Mouse (Mus musculus) large intestine, adult 2 months (tissue): ENCODE measurements around the gene Sh2d6. TPM values are rescaled to one million over a fixed set of nuclear protein-coding genes. Genes with fewer than 3 reads are reported as not detected.
"Not testable (repeated sequence)": the region's sequence is repeated elsewhere in the genome, so short reads cannot be mapped to it uniquely, and the experiment has no call there.

Experiments
- DNase-seq: peaks from one replicate; pipeline ENCODE4 v3.0.0-alpha.2; 2012; ENCODE audit warnings: low read depth, low spot score
- WGBS: fragments of 180-500 bp; shearing (Covaris S2); methylation state at CpG from one replicate; pipeline ENCODE4 v1.1.7; 2018; 5-methylcytosine and 5-hydroxymethylcytosine counted together
- polyA plus RNA-seq: library from polyadenylated mRNA; depleted of rRNA; stranded (reverse); fragments of >200 nt; gene quantifications from 2 replicates; pipeline ENCODE4 v1.2.3, GENCODE M21; 2012

Sh2d6 gene
- polyA plus RNA-seq, 1 experiment = 11.3 TPM

DNA sequence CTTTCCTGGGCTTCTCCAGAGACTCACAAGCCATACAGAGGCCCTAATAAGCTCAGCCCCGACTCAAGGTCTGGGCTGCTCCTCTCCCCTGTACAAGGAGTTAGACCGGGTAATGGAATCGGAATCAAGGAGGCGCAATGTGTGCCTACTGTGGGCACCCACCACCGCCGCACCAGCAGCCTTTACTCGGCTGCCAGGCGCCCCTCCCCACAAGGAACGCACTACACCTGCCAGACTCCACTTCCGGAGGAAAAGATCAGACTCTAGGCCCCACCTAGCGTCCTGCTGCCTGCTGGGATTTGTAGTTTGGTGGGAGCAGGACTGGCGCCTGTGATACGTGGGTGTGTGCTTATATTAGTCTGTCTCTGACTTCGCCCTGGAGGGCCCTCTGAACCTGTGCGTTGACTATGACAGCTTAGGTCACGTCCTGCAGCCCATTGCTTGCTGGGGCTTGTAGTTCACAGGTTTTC lies 17.1 kb upstream of the Sh2d6 start:
- 2% methylated on average over 16 of the region's 16 CpGs for WGBS
- DNase-seq = peak; percentile 97

DNA sequence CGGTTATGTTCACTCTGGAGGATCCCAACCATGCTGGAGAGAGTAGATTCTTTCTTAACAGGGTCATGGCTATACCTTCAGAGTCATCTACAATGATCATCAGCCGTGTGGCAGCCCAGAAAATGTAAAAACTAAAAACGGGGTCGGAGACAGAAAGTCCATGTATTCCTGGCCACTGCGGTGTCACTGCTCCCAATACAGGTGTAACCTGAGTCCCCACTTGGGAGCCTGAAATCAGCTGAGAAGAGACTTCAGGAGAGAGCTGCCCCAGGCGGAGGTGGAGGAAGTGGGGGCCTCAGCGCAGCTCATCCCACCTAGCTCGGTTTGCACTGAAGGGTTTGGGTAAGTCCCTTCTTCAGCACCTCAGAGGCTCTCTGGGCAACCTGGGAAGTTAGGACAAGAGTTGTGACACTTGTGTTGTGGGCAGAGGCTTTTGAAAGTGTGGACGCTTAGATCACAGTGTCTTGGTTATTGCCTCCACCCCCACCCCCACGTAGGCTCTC lies 16.5 kb upstream of the Sh2d6 start:
- DNase-seq = no peak
- 53% methylated on average over 10 of the region's 10 CpGs for WGBS

DNA sequence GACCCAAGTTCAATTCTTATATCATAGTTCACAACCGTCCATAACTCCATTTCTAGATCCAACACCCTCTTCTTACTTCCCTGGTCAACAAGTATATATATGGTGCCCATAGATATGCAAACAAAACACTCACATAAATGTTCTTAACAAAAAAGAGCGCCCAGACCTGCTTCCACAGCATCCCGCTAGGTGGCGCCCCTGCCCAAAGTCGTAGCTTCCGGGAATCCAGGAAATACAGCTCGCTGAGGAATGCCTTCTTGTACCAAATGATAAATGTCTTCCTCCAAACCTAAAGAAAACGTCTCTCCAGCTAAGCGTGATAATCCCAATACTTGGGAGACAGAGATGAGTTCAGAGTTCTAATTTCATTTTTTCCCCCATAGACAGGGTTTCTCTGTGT lies 13.7 kb upstream of the Sh2d6 start:
- 4% methylated on average over 9 of the region's 9 CpGs for WGBS

DNA sequence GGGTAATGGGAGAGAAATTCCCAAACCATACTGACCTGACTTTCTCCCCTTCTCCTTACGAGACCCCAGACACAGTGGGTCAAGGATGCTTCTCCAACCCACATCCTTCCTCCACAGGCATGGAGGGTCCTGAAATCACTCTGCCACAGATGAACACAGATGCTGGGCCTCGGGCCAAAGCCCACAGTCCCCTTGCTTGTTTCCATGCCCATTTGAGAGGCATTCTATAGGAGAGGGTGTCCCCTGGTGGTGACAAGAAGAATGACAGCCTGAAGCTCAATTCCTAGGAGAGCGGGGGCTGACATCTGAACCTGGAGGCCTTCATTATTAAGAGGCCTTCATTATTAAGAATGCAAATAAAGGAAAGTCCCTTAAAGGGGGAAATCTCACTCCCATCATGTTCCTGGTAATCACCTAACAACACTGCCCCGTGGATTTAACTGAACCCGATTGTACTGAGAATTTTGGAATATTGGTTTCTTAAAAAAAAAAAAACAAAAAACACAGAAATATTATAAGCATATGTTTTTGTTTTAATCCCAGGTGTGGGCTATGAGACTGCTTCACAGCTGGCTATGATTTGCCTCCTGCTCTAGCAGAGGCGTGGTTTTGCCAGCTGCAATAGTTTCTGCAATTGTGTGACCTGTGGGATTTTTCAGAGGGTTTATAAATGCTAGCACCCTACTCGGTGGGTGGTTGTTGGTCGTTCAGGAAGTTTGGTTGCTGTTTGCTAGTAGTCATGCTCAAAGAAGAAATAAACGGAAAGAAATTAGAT lies 12.7 kb upstream of the Sh2d6 start:
- WGBS = 39% methylated on average over 9 of the region's 9 CpGs

More for the DNA sequence above, 13.7 kb upstream of the Sh2d6 start:
- no peak for DNase-seq

DNA sequence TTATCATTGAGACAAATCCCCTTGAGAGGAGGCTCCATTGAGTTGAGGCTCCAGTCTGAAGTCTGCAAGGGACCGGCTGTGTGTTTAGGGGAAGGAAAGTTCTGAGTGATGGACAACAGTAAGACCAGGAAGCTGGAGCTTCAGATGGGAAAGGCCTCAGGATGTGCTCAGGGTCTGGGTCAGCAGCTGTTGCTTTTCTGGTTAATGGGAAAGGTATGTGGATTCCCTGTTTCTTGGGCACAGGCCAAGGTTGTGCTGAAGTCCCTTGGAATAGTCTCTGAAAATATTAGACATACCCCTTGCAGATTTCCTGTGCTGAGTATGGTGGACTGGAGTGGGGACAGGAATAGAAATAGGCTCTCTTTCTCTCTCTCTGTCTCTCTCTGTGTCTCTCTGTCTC lies 12.0 kb upstream of the Sh2d6 start:
- not testable (repeated sequence) for DNase-seq
- whole genome bisulfite sequencing = 23% methylated on average over 1 of the region's 1 CpGs

More for the DNA sequence above, 12.7 kb upstream of the Sh2d6 start:
- no peak for DNase-seq

DNA sequence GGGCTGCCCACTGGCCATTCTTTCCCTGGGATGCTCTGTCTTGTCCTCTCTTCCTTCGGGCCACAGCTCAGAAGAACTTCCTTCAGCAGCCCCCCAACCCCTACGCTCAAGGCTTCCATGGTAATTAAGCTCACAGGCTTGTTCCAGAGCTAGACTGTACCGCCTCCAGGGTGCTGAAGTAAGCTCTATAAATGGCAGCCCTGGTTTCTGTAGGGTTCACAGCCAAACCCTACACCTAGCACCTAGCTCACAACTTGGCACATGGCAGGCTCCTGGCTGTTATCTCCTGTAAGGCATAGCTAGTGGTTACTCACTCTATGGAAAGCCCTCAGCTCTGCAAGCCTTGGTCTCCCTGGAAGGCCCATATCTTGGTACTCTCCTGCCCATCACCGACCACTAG lies 11.1 kb upstream of the Sh2d6 start:
- 91% methylated on average over 4 of the region's 4 CpGs for WGBS
- no peak for DNase-seq

DNA sequence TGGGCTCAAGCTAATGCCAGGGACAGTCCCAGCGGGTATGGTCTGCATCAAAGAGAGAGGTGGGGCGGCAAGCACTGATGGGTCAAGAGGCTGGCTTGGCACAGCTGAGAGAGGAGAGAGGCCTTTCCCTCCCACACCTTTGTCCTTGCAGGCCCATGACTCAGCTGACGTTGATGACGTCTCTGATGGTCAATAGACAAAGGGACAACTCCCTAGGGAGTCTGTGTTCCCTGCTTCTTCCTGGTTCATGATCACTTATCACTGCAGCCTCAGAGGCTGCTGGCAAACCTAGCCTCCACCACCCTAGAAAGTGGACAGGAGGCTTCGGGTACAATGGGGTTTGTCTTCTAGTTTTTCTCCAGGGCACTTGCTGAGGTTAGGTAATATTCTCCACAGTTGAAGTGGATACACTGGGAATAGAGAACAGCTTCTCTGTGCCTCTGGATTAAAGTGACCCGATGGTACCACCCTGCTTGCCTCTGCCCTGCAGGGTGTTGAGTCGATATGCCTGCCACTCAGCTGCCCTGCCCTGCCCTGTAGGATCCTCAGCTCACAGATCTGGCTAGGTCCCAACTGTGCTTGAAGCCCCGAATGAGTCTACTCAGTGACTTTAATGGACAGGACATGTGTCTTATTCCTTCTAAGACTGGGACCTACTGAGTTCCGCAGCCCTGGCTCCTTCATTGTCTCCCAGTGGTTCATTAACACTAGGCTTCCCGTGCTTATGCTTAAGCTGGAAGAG lies 7.1 kb upstream of the Sh2d6 start:
- WGBS = 38% methylated on average over 10 of the region's 10 CpGs
- peak; percentile 84 for DNase-seq

DNA sequence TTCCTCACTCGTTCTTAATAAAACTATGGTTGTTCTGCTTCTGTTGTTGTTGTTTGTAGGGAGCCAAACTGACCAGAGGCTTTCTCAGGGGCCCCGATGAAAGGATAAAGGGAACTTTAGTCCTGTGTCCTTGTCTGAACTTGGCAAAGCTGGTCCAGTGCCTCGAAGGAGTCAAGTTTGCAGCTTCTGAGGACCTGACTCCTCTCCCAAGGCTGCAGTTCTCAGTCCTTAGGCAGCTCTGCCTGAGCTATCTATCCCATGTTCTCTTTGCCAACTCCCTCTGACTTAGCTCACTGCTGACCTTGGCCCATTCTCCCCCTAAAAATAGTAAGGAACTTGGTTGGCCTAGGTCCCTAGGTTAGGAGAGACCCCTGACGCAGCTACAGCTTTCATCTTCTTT lies 5.6 kb upstream of the Sh2d6 start:
- 80% methylated on average over 4 of the region's 4 CpGs for WGBS
- no peak for DNase-seq

DNA sequence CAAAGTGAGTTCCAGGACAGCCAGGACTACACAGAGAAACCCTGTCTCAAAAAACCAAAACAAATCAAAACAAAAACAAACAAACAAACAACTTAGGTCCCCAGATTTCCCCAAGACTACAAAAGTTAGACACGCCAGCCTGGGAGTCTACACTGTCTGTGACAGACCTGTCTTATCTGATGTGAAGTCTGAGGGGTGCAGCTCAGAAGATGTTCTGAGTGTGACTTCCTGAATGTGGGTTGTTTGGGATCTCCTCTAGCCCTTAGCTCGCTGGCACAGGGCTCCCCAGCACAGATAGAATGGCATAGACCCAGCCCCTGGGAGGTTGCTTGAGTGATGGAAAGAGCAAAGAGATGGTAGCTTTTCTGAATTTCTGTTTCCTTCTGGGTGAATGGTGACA lies 2.7 kb upstream of the Sh2d6 start:
- WGBS = 89% methylated on average over 2 of the region's 2 CpGs
- DNase-seq = no peak

DNA sequence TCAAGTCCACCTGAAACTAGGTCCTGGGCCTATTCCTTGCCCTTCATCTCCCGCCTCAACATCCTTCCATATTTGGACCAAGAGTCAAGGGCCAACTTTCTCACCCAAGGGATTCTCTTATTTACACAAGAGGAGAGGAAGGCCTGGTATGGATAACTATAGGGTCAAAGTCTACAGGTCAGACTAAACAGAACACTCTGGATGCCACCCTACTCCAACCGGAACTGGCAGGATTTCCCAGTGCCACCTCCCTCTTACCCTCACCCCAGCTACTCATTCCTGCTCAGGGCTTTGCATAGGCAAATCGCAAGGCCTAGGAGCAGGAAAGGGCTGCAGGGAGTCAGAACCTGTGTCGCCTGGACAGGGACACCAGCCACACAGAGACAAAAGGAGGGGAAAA lies 1.7 kb upstream of the Sh2d6 start:
- DNase-seq = no peak
- 29% methylated on average over 4 of the region's 4 CpGs for WGBS

DNA sequence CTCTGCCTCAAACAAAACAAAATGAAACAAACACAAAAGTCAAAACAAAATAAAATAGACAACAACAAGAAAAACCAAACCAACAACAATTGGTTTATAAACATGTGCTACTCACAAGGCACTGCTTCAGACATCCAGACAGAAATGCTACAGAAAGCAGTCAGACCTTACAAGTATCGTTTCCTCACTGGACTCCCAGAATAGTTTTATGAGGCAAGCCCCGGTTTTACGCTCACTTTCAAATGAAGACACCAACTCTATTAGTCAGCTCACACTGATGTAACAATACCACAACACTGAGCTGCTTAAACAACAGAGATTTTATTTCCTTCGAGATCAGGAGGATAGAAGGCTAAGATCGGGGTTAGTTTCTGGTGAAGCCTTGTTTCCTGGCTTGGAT lies 781 bp upstream of the Sh2d6 start:
- no peak for DNase-seq
- 43% methylated on average over 5 of the region's 5 CpGs for WGBS

DNA sequence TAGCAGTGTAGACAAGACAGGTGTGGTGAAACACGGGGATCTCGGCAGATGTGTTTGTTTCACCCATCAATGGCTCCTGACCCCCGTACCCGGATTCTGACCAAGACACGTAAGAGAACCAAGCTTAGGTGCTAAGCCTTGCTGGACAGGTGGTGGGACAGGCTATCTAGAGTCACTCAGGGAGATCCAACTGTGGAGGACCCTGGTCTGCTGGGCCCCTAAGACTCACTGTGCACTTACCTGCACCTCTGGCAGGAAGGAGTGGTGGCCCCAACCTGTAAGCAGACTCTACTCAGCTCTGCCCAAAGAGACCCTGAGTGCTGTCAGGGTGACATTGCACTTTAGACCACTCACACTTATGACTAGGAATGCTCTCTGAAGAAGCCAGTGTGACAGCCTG lies 603 bp downstream of the Sh2d6 start:
- 95% methylated on average over 5 of the region's 5 CpGs for WGBS
- no peak for DNase-seq

DNA sequence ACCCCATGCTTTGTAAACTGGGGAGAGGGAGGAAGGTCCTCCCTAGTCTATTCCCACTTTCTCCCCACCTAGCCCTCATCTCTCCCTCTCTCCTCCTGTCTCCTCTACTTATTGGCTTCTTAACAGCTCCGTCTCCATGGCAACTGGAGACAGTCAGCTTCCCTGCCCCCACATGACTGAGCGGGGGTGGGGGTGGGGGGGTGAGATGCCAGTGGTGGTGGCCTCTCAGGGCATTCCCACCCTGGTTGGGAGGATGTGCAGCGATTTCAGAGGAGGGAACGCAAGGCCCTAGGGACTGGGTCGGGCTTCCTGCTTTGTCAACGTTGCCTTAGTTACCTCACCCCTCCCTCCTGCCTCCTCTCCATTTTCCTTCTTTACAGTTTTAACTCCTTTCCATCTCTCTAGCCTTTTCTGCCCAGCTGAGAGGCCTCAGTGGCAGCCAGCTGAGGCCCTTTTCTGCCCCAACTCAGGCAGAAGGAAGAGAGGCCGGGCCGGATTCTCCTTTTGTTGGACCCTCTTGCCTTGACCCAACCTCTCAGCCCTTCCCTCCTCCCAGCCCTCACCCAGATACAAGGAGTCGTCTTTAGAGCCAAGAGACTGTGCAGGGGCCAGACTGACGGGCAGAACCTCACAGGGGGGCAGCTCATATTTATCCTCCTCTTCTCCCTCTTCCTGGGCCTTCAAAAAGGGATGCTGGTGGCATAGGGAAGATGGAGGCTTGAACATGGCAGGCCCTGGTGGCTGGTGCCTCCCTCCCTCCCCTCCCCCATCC lies 1.4 kb downstream of the Sh2d6 start:
- 56% methylated on average over 10 of the region's 10 CpGs for WGBS
- DNase-seq = no peak

DNA sequence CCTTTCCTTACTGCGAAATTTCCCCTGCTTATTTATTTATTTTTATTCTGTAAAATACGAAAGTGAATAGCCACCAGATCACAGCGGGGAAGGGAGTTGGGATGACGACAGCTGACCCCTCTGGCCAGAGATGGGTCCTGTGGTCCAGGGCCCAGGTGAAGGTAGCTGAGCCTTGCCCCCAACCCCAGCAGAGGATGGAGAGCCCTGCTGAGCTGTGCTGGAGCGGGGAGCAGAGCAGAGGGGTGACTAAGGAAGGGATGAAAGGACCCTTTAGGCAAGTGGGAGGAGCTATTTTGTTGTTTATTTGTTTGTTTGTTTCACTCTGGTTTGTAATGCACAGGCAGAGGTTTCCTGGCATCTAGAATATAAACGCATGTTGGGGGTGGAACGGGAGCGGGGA lies 2.2 kb downstream of the Sh2d6 start:
- WGBS = 62% methylated on average over 8 of the region's 8 CpGs
- DNase-seq = no peak

DNA sequence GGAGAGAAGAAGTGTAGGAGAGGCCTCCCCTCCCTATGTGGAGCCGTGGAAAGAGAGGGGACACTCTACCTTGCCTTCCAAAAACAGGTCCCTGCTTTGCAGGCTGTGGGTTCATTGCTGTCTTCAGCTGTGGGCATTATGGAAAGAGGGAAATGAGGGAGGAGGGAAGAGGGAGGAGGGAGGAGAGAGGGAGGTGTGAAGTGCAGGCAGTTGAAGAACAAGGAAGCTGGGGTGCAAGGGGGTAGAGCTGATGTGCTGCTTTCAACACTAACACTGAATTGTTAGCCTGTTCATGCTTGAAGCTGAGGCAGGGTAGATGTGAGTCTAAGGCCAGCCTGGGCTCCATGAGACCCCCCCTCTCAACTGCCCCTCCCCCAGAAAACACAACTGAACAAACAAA lies 2.7 kb downstream of the Sh2d6 start:
- DNase-seq = no peak
- 78% methylated on average over 1 of the region's 1 CpGs for WGBS

DNA sequence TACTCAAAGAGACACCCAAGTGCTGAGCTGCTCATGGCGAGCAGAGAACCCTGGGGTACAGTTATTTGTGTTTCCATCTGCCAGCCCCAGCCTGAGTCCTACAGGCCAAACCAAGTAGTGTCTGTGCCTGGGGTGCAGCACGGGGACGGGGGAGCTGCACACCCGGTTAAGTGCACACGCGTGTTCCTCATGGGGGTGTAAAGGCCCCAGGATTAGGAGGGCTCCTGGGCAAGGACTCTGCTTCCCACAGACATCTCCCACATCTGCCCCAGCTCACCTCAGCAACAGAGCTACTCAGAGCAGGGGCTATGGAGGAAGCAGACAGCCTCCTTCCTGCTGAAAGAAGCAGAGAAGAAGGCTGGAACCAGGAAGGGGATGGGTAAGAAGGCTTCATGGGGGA lies 5.9 kb downstream of the Sh2d6 start:
- WGBS = 97% methylated on average over 6 of the region's 6 CpGs
- no peak for DNase-seq

DNA sequence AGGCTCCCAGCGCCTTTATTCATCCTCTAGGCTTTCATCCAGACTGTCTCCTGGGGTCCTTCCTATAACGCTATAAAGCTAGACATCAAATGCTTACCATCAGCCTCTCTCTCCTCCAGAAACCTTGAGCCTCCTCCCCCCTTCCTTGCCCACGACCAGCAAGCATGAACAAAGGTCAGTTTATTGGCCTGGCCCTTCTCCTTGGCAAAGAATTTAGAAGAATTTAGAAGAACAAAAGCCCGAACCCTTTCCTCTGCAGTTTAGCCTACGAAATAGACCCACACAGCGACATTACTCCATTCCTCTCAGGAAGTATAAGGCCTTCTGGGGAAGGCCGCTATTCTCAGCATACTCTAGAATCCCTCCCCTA lies 8.5 kb downstream of the Sh2d6 start:
- DNase-seq = no peak
- 32% methylated on average over 7 of the region's 7 CpGs for WGBS

DNA sequence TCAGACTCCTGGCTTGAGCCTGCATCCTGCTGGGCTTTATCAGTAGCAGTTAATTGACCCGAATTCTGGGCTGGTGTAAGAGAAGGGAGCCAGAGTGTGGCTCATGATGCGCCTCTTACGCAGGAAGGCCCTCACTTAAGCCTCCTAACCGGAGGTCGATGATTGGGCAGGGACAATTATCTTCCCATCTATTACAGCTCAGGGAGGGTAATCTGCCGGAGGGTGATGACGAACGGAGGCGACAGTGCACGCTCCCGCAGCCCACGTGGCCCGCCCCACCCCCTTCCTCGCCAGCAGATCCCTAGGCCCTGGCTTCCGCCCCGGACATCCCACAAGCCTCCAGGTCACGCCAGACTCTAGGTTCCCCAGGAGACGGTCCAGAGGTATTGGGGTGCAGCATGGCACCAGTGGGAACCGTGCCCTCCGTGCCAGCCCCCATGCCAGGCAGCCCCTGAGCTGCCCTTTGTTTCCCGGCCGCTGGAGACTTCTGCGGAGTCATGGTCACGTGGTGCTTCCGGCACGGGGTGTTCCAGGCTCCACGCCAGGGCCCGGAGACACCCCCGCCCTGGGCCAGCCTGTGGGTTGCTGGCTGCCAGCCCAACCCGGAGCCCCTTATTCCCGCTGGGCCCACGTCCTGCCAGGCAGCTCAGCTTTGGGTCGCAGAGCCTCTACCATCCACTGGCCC lies 9.0 kb downstream of the Sh2d6 start:
- 9% methylated on average over 31 of the region's 33 CpGs for WGBS
- no peak for DNase-seq

DNA sequence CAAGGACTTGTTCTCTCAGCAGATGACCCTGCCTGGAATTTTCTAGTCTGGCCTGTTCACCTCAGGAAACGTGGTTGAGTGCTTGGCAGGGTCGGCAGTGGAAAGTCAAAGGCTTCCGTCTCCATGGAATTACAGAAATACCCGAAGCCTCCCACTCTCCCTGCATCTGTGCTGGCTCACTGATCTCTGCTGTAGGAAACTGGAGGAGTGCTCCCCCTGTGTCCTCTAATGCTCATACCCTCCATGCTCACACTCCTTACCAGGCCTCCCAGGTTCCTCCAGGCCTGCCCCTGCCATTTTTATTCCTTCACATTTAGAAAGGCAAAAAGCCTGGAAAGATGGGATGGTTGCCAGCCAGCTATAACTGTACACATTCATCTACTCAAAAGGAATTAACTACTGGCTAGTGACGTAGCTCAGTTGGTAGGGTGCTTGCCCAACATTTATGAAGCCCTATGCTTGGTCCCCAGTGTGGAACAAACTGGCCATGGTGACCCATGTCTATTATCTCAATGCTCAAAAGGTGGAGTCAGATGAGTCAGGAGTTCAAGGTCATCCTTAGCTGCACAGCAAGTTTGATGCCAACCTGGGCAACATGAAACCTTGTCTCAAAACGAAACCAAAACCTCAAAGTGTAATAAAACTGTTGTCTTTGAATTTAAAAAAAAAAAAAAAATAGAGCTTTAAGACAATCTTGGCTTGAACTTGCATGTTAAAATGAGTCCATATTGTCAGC lies 10.7 kb downstream of the Sh2d6 start:
- WGBS = 61% methylated on average over 6 of the region's 6 CpGs
- peak; percentile 56 for DNase-seq
